Mouse (Mus musculus) brain, embryonic 14.5 days (tissue): Measurements from ENCODE around the gene Rack1.

Experiments used
- CTCF ChIP-seq: fragments of 200-500 bp; IDR thresholded peaks from 2 replicates; pipeline ENCODE4 v1.5.1; 2012; ENCODE audit warnings: inconsistent platforms, mild to moderate bottlenecking, moderate library complexity, borderline replicate concordance; ENCODE audit not compliant: insufficient read depth, insufficient read length; ENCODE audit errors: extremely low read depth
- POLR2A ChIP-seq: fragments of 200-500 bp; IDR thresholded peaks from 2 replicates; pipeline ENCODE4 v1.6.1; 2012; ENCODE audit warnings: mild to moderate bottlenecking, inconsistent platforms, borderline replicate concordance; ENCODE audit not compliant: poor library complexity, insufficient read depth, insufficient read length, severe bottlenecking; ENCODE audit errors: extremely low read depth

- no peak for TF ChIP-seq CTCF
- TF ChIP-seq POLR2A = no peak
Measured at GRCm38 (mm10) chr11:48816281-48816781, 16.2 kb downstream of the Rack1 start.
